Mouse (Mus musculus) kidney, adult 2 months (tissue): ENCODE results near the gene Diaph2.

Source experiments
- CTCF ChIP-seq: fragments of 200-500 bp; conservative IDR thresholded peaks from 2 replicates; pipeline ENCODE4 v1.5.1; 2011; ENCODE audit warnings: low read depth, mild to moderate bottlenecking, control low read depth, low read length, moderate library complexity, mixed read lengths; ENCODE audit not compliant: insufficient read depth, insufficient read length
- POLR2A ChIP-seq: fragments of 200-500 bp; IDR thresholded peaks from one replicate; pipeline ENCODE4 v1.6.1; 2011; ENCODE audit warnings: low read depth, low read length, control low read depth

- TF ChIP-seq CTCF = no peak
- TF ChIP-seq POLR2A = no peak
Measured at GRCm38 (mm10) chrX:129701634-129702312, 47.8 kb upstream of the Diaph2 start.
